Mouse (Mus musculus): Measurements from ENCODE around the gene Tor1aip2.

DNA sequence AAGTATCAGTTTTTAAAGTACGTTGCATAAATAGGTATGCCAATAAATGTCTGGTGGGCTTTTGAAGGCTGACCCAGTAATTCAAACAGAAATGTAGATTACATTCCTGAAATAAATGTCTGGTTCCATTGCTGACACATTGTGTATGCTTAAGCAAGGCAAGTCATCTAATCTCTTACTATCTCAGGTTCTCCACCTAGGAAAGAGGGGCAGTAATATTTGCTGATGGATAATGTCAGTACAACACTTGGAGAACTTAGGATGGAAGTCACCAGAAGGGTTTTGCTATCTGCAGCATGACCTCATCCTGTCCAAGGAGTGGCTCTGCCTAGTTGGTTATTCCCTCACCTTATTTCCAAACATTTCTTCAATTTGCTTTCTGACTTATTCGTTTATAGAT, 40.7 kb upstream of the Tor1aip2 start:
- TF ChIP-seq CTCF (IDR thresholded peaks at IDR 0.05; ENCODE audit: low read depth, low read length), result no peak
- no peak for TF ChIP-seq GATA1 (IDR thresholded peaks at IDR 0.05; ENCODE audit: borderline replicate concordance, low read length)
- TF ChIP-seq TAL1 (conservative IDR thresholded peaks at IDR 0.05; ENCODE audit: low read depth, low read length), result no peak
